Mouse (Mus musculus) bone marrow macrophage, adult 2 months (primary cell): ENCODE measurements around the gene Ttc21b. TPM values are rescaled to one million over a fixed set of nuclear protein-coding genes. Genes with fewer than 3 reads are reported as not detected.
A peak's percentile ranks its signal among the peaks of the same experiment; 100 is the strongest.

Source experiments
- H3K27ac ChIP-seq: 2 replicates; pipeline ENCODE4 v1.5.1; 2012; ENCODE audit warnings: low read depth, low read length; ENCODE audit not compliant: insufficient read depth
- H3K4me1 ChIP-seq: 2 replicates; pipeline ENCODE4 v1.6.1; 2012; ENCODE audit warnings: low read length; ENCODE audit not compliant: control insufficient read depth, insufficient read depth
- H3K4me3 ChIP-seq: 2 replicates; pipeline ENCODE4 v1.5.1; 2012; ENCODE audit warnings: mild to moderate bottlenecking, low read length, moderate library complexity; ENCODE audit not compliant: insufficient read depth
- CTCF ChIP-seq: IDR thresholded peaks from 2 replicates; pipeline ENCODE4 v1.5.1; 2012; ENCODE audit warnings: low read depth, mild to moderate bottlenecking, low read length, moderate library complexity
- POLR2A ChIP-seq: IDR thresholded peaks from 2 replicates; pipeline ENCODE4 v1.6.1; 2012; ENCODE audit warnings: mild to moderate bottlenecking, low read depth, low read length, borderline replicate concordance
- polyA plus RNA-seq: library from polyadenylated mRNA; stranded (reverse); fragments of >200 nt; gene quantifications from 2 replicates; pipeline ENCODE4 v1.2.4, GENCODE M21; 2012; ENCODE audit not compliant: missing spikeins, insufficient read depth, insufficient read length

Gene Ttc21b
- polyA plus RNA-seq, 1 experiment = 5.6 TPM

GRCm38 (mm10) chr2:66142711-66143110 lies 113.7 kb downstream of the Ttc21b start:
- TF ChIP-seq POLR2A (no peak), CTCF (no peak)
- Histone ChIP-seq H3K27ac (no peak overlapping the region), H3K4me3 (no peak overlapping the region), H3K4me1 (peaks cover 29% of the 10 kb centered on the region)

DNA sequence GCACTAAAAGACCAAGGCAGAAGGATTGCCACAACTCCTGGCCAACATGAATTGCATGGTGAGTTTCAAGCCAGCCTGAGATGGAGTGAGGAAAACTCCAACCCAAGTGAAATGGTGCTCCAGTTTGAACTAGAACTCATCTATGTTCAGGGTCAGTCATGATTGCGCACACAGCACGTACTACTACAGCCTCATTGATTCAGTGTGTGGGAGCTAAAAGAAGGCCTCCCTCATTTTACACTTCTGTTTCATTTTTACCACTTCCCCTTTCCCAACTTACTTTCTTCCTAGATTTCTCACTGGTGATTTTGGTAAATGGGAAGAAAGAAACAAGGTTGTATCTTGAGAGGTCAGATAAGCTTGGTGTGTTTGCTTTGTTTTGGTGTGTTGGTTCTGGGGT lies 114.1 kb downstream of the Ttc21b start:
- Histone ChIP-seq H3K4me1 (peaks cover 29% of the 10 kb centered on the region), H3K4me3 (0 out of 2 replicates have a peak overlapping the region, but pooled peaks have one; percentile 0), H3K27ac (no peak overlapping the region)
- TF ChIP-seq POLR2A (no peak), CTCF (no peak)

- TF ChIP-seq POLR2A = no peak
- TF ChIP-seq CTCF = no peak
- no peak overlapping the region for H3K27ac ChIP-seq
- no peak overlapping the region for H3K4me3 ChIP-seq
- H3K4me1 ChIP-seq = peaks cover 28% of the 10 kb centered on the region
Observed at GRCm38 (mm10) chr2:66140246-66140645, 116.2 kb downstream of the Ttc21b start.

Other genes starting within 250 kb of the Ttc21b start
- gene Galnt3, start 131.6 kb downstream of the Ttc21b start, polyA plus RNA-seq = 0.31 and 0.87 TPM in 2 replicates
- 0.28 TPM in 1 of 2 replicates, not detected in the other for gene Scn1a, start 184.2 kb upstream of the Ttc21b start, polyA plus RNA-seq